ENCODE assay signal across 8 mouse cellular contexts in the genomic region with DNA sequence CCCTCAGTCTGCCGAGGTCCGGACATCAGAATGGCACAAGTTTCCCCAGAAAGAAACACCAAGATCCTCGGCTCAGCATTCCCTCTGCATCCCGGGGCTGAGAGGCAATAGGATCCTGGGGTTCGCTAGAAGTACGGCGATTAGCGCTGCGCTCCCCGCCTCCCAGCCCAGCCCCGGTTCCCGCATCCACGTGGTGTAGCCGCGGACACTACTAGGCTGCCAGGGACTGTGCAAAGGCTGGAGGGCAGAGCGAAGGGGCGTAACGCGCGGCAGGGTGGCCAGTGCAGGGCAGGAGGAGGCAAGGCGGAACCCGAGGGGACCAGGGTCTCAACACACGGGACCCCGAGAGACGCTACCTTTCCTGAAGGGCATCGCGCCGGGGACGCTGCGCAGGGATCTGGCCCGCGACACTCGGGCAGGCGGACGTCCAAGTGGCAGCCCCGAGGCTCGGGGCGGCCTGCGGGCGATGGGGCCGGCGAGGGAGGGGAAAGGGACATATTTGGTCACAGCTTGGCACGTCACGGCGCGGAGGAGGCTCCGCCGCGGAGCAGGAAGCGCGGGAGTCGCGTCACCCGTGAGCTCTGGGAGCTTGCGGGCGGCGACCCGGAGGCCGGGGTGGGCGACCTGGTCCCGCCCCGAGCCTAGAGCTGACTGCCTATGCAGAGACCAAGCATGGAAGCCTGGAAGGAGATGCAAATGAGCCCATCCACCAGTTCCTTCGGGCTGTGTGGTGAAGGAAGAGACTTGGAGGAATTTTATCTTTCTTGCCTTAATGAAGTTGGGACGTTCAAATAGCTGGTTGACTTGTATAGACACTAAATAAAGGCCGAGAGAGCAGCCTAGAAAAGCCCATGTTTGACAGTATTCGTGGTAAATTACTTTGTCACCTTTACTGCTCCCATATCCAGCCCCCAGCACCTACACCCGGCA. TPM values are rescaled to one million over a fixed set of nuclear protein-coding genes. Genes with fewer than 3 reads are reported as not detected.
DNase-seq lines count a peak whose midpoint lies in the region; ATAC-seq and TF ChIP-seq lines count a peak whose summit lies in the region.

A gene (minus strand): TSS at position 607 of the 930 bp plus-strand sequence.

- WGBS in heart, embryonic 13.5 days, result 1% methylated on average over 67 of the region's 67 CpGs
- 1% methylated on average over 67 of the region's 67 CpGs for WGBS in kidney, postnatal 0 days
- 4% methylated on average over 67 of the region's 67 CpGs for WGBS in liver, adult 2 months

- DNase-seq in 3T3-L1 (ENCODE audit: low read depth, low spot score), result peak; percentile 23
- peak; percentile 57 to 66 for DNase-seq in adrenal gland, postnatal 4 days (ENCODE audit: low spot score in 2 of 2)
- DNase-seq in kidney, postnatal 0 days (ENCODE audit: low spot score), result peak; percentile 70
- DNase-seq in liver, adult 2 months (ENCODE audit: extremely low read depth, low read depth, low spot score), result peak; percentile 34
- DNase-seq in monocyte, adult 2 months (ENCODE audit: low read depth in 1 of 2, low spot score in 2 of 2), result peak; percentile 33 to 78
- DNase-seq in spleen, postnatal 36 days (ENCODE audit: low spot score in 2 of 2), result peak; percentile 84 to 85

- no peaks in the 10 kb centered on the region for H3K79me2 ChIP-seq in liver, adult 2 months (ENCODE audit: control insufficient read depth, insufficient read depth, low read length)

- 0 out of 2 replicates have a peak within 1 kb of the TSS, but pooled peaks have one; percentile 20 for H3K27ac ChIP-seq in heart, embryonic 13.5 days (replicated peaks)
- H3K27ac ChIP-seq in kidney, postnatal 0 days, result peak within 1 kb of the TSS; percentile 40; the same call in 1 of the 2 replicates
- H3K27ac ChIP-seq in liver, adult 2 months (replicated peaks; ENCODE audit: insufficient read depth, low read depth, low read length), result peak within 1 kb of the TSS; percentile 25

- peak within 1 kb of the TSS; percentile 55 for H3K4me3 ChIP-seq in erythroblast, embryonic 14.5 days (replicated peaks)
- peak within 1 kb of the TSS; percentile 71 for H3K4me3 ChIP-seq in heart, embryonic 13.5 days
- peak within 1 kb of the TSS; percentile 44 for H3K4me3 ChIP-seq in kidney, postnatal 0 days (replicated peaks; ENCODE audit: low read depth, low read length)
- H3K4me3 ChIP-seq in liver, adult 2 months (ENCODE audit: insufficient read depth, low read depth, low read length), result peak within 1 kb of the TSS; percentile 71

- H3K9ac ChIP-seq in heart, embryonic 13.5 days, result peak within 1 kb of the TSS; percentile 86
- peak within 1 kb of the TSS; percentile 25 for H3K9ac ChIP-seq in kidney, postnatal 0 days (ENCODE audit: low read depth, low read length)
- peak within 1 kb of the TSS; percentile 67 for H3K9ac ChIP-seq in liver, adult 2 months (ENCODE audit: low read depth, low read length)

- no peak for TF ChIP-seq POLR2A in liver, adult 2 months (IDR thresholded peaks at IDR 0.05; ENCODE audit: extremely low read depth, insufficient read depth, low read length)

- H3K4me1 ChIP-seq in erythroblast, embryonic 14.5 days (ENCODE audit: control insufficient read depth), result peaks cover 8% of the 10 kb centered on the region
- H3K4me1 ChIP-seq in heart, embryonic 13.5 days, result peaks cover 13% of the 10 kb centered on the region
- peaks cover 6% of the 10 kb centered on the region for H3K4me1 ChIP-seq in kidney, postnatal 0 days (replicated peaks; ENCODE audit: insufficient read depth, low read length)
- no peaks in the 10 kb centered on the region for H3K4me1 ChIP-seq in liver, adult 2 months (ENCODE audit: control insufficient read depth, insufficient read depth, low read length)

- peaks cover 31% of the 10 kb centered on the region for H3K27me3 ChIP-seq in erythroblast, embryonic 14.5 days (ENCODE audit: control insufficient read depth)
- H3K27me3 ChIP-seq in heart, embryonic 13.5 days (replicated peaks), result peaks cover 18% of the 10 kb centered on the region
- H3K27me3 ChIP-seq in kidney, postnatal 0 days (ENCODE audit: insufficient read depth, low read length), result no peaks in the 10 kb centered on the region
- no peaks in the 10 kb centered on the region for H3K27me3 ChIP-seq in liver, adult 2 months (ENCODE audit: control insufficient read depth, insufficient read depth, low read length)

- no peak for TF ChIP-seq CTCF in kidney, postnatal 0 days (IDR thresholded peaks at IDR 0.05; ENCODE audit: low read depth)
- TF ChIP-seq CTCF in liver, adult 2 months (IDR thresholded peaks at IDR 0.05; ENCODE audit: low read depth, low read length), result no peak

- no peaks in the 10 kb centered on the region for H3K9me3 ChIP-seq in erythroblast, embryonic 14.5 days (ENCODE audit: control insufficient read depth, low read length)
- H3K9me3 ChIP-seq in heart, embryonic 13.5 days, result no peaks in the 10 kb centered on the region
- no peaks in the 10 kb centered on the region for H3K9me3 ChIP-seq in kidney, postnatal 0 days (replicated peaks; ENCODE audit: low read length)

- no peaks in the 10 kb centered on the region for H3K36me3 ChIP-seq in erythroblast, embryonic 14.5 days (ENCODE audit: control insufficient read depth)
- no peaks in the 10 kb centered on the region for H3K36me3 ChIP-seq in heart, embryonic 13.5 days
- H3K36me3 ChIP-seq in kidney, postnatal 0 days (ENCODE audit: insufficient read depth, low read length), result no peaks in the 10 kb centered on the region
- no peaks in the 10 kb centered on the region for H3K36me3 ChIP-seq in liver, adult 2 months (ENCODE audit: control insufficient read depth, insufficient read depth, low read length)

- ATAC-seq in heart, embryonic 13.5 days (ENCODE audit: extremely low read depth, insufficient number of reproducible peaks, low FRiP score, low TSS enrichment), result peak; percentile 59; the same call in 1 of the 2 replicates
- peak; percentile 76 for ATAC-seq in kidney, postnatal 0 days (replicated peaks; ENCODE audit: low FRiP score, low read depth)

- H3K4me2 ChIP-seq in heart, embryonic 13.5 days, result peak within 1 kb of the TSS; percentile 98
- peak within 1 kb of the TSS; percentile 83 for H3K4me2 ChIP-seq in kidney, postnatal 0 days (ENCODE audit: low read length)

RNA-seq across cellular contexts. Expression of the gene that starts here (rescaled TPM):
- 10 to 100 TPM; 37.2 to 38.1 TPM for total RNA-seq in adrenal gland, postnatal 4 days (2021)
- 0.01 TPM in 2 replicates for polyA plus RNA-seq in erythroblast, embryonic 14.5 days (2012)
- 12.8 and 14.8 TPM in 2 replicates for polyA plus RNA-seq in heart, embryonic 13.5 days (2015; fragmentation: Nextera tagmentation; extraction: Ambion mirVana)
- polyA plus RNA-seq in kidney, postnatal 0 days (2015; fragmentation: Nextera tagmentation; extraction: Ambion mirVana), result 9.4 and 10.9 TPM in 2 replicates
- total RNA-seq in liver, adult 2 months (2014; rRNA removed), result 6.3 and 10.2 TPM in 2 replicates
- polyA plus RNA-seq in liver, adult 2 months (2012; rRNA removed), result 2.3 and 5.1 TPM in 2 replicates

Comparison
In these comparisons a context has a peak if more than half of its experiments do, and no peak if none do; other contexts are left out.
1. Peak in every context shown above with its lines: DNase-seq, ATAC-seq, H3K4me3 ChIP-seq and H3K27ac ChIP-seq.
2. DNase-seq: peak in every context shown above with its lines; median percentile 84 in spleen, postnatal 36 days; 70 in kidney, postnatal 0 days; 62 in adrenal gland, postnatal 4 days; 56 in monocyte, adult 2 months; 34 in liver, adult 2 months; 23 in 3T3-L1.
3. H3K9ac ChIP-seq: peak in every context shown above with its lines; median percentile 86 in heart, embryonic 13.5 days; 67 in liver, adult 2 months; 25 in kidney, postnatal 0 days.